Mouse (Mus musculus): ENCODE measurements at regions not wholly inside any gene's neighbourhood (a gene's known extent, or its start where the extent isn't known, plus 50 kb on each side); places are given as distances from the start of the nearest gene placed in this dataset.

- Histone ChIP-seq H3K36me3 (ENCODE audit: control insufficient read depth, insufficient read depth, low read length) (no peaks in the 10 kb centered on the region), H3K27me3 (replicated peaks; ENCODE audit: control insufficient read depth, insufficient read depth, low read length) (no peaks in the 10 kb centered on the region), H3K4me1 (ENCODE audit: control insufficient read depth, insufficient read depth, low read length) (no peaks in the 10 kb centered on the region), H3K4me3 (ENCODE audit: low read depth, low read length) (no peak overlapping the region), H3K9ac (ENCODE audit: low read length) (no peak overlapping the region), H3K27ac (ENCODE audit: low read depth, low read length) (no peak overlapping the region), H3K9me3 (replicated peaks; ENCODE audit: control insufficient read depth, low read length) (no peaks in the 10 kb centered on the region), H3K4me2 (ENCODE audit: low read length) (no peak overlapping the region)
- ATAC-seq (no peak), DNase-seq (ENCODE audit: low spot score) (no peak)
- WGBS, result 85% methylated on average over 8 of the region's 8 CpGs
Observed at GRCm38 (mm10) chr1:32872920-32873319, 325.8 kb upstream of the Gm5415 start.

- Histone ChIP-seq H3K4me1 (ENCODE audit: control insufficient read depth, insufficient read depth, low read length) (no peaks in the 10 kb centered on the region), H3K9me3 (replicated peaks; ENCODE audit: control insufficient read depth, low read length) (no peaks in the 10 kb centered on the region), H3K27me3 (replicated peaks; ENCODE audit: control insufficient read depth, insufficient read depth, low read length) (no peaks in the 10 kb centered on the region), H3K27ac (ENCODE audit: low read depth, low read length) (no peak overlapping the region), H3K4me2 (ENCODE audit: low read length) (no peak overlapping the region), H3K4me3 (ENCODE audit: low read depth, low read length) (no peak overlapping the region), H3K36me3 (ENCODE audit: control insufficient read depth, insufficient read depth, low read length) (no peaks in the 10 kb centered on the region), H3K9ac (ENCODE audit: low read length) (no peak overlapping the region)
- DNase-seq (ENCODE audit: low spot score) (no peak), ATAC-seq (no peak)
- WGBS, result 80% methylated on average over 1 of the region's 1 CpGs
Observed at GRCm38 (mm10) chr1:32866111-32866510, 319.0 kb upstream of the Gm5415 start.

- no peaks in the 10 kb centered on the region for H3K36me3 ChIP-seq (ENCODE audit: control insufficient read depth, insufficient read depth, low read length)
- ATAC-seq (no peak), DNase-seq (ENCODE audit: low spot score) (no peak)
- no peak overlapping the region for H3K4me3 ChIP-seq (ENCODE audit: low read depth, low read length)
- H3K4me1 ChIP-seq (ENCODE audit: control insufficient read depth, insufficient read depth, low read length), result no peaks in the 10 kb centered on the region
- WGBS, result 85% methylated on average over 1 of the region's 1 CpGs
- no peak overlapping the region for H3K9ac ChIP-seq (ENCODE audit: low read length)
- no peak overlapping the region for H3K4me2 ChIP-seq (ENCODE audit: low read length)
- no peaks in the 10 kb centered on the region for H3K27me3 ChIP-seq (replicated peaks; ENCODE audit: control insufficient read depth, insufficient read depth, low read length)
- H3K9me3 ChIP-seq (replicated peaks; ENCODE audit: control insufficient read depth, low read length), result no peaks in the 10 kb centered on the region
- H3K27ac ChIP-seq (ENCODE audit: low read depth, low read length), result no peak overlapping the region
Observed at GRCm38 (mm10) chr1:32858040-32858439, 310.9 kb upstream of the Gm5415 start.
